In the genomic region with DNA sequence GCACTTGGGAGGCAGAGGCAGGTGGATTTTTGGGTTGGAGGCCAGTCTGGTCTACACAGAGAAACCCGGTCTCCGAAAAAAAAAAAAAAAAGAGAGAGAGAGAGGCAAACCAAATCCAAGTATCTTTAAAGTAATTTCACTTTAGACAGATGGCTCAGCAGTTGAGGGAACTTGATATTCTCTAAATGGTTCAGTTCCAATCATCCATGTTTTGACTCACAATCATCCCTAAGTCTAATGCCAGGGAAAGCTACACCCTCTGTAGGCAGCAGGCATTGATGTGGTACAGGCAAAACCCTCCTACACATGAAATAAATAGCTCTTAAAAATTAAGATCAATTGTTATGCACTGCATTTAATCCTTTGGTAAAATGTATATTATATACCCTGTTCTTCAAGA, we compare ENCODE assay signal across 27 mouse cellular contexts.
"Had no signal": no experiment of that assay in that cellular context is flagged by ENCODE, and none has a peak within 500 bp of the region (broad histone marks: within the 10 kb centered on the region; RNA-seq: fewer than 3 reads in every experiment).

No protein-coding gene starts in this region.

- H3K4me1 ChIP-seq: heart, embryonic 13.5 days; heart, embryonic 15.5 days; hindbrain, embryonic 13.5 days; hindbrain, embryonic 15.5 days; kidney, embryonic 15.5 days; limb, embryonic 13.5 days; limb, embryonic 15.5 days; liver, embryonic 12.5 days had no signal

- H3K4me2 ChIP-seq: heart, embryonic 11.5 days; heart, embryonic 13.5 days; heart, embryonic 15.5 days; hindbrain, embryonic 13.5 days; hindbrain, embryonic 15.5 days; kidney, embryonic 15.5 days; limb, embryonic 13.5 days; limb, embryonic 15.5 days; liver, embryonic 12.5 days had no signal

- H3K9me3 ChIP-seq: heart, embryonic 15.5 days; hindbrain, embryonic 15.5 days; kidney, embryonic 15.5 days; limb, embryonic 15.5 days had no signal

- H3K36me3 ChIP-seq: heart, embryonic 13.5 days; heart, embryonic 15.5 days; hindbrain, embryonic 13.5 days; hindbrain, embryonic 15.5 days; kidney, embryonic 15.5 days; limb, embryonic 13.5 days; limb, embryonic 15.5 days; liver, embryonic 12.5 days had no signal

- H3K27ac ChIP-seq: gastrocnemius, adult 2 months; heart, adult 2 months; heart, embryonic 13.5 days; heart, embryonic 15.5 days; hindbrain, embryonic 13.5 days; hindbrain, embryonic 15.5 days; hindbrain, postnatal 0 days; kidney, embryonic 15.5 days; kidney, postnatal 0 days; layer of hippocampus, adult 2 months; limb, embryonic 13.5 days; limb, embryonic 15.5 days; liver, embryonic 12.5 days; liver, embryonic 14.5 days had no signal

- H3K27me3 ChIP-seq: heart, embryonic 13.5 days; heart, embryonic 15.5 days; hindbrain, embryonic 13.5 days; hindbrain, embryonic 15.5 days; kidney, embryonic 15.5 days; limb, embryonic 13.5 days; limb, embryonic 15.5 days; liver, embryonic 12.5 days had no signal

- H3K9ac ChIP-seq: heart, embryonic 13.5 days; heart, embryonic 15.5 days; hindbrain, embryonic 13.5 days; hindbrain, embryonic 15.5 days; kidney, embryonic 15.5 days; limb, embryonic 13.5 days; limb, embryonic 15.5 days; liver, embryonic 12.5 days; liver, embryonic 14.5 days had no signal

- DNase-seq: gastrocnemius, adult 2 months; gastrocnemius, postnatal 10 days; gastrocnemius, postnatal 25 days; heart, adult 2 months; heart, postnatal 14 days; heart, postnatal 36 days; kidney, adult 11 months; kidney, adult 2 months; kidney, adult 9 months; kidney, postnatal 14 days; kidney, postnatal 36 days; layer of hippocampus, postnatal 36 days; left cerebral cortex, postnatal 4 days had no signal

- H3K4me3 ChIP-seq: gastrocnemius, adult 2 months; heart, adult 2 months; heart, embryonic 13.5 days; heart, embryonic 15.5 days; hindbrain, embryonic 13.5 days; hindbrain, embryonic 15.5 days; kidney, embryonic 15.5 days; layer of hippocampus, adult 2 months; limb, embryonic 13.5 days; limb, embryonic 15.5 days; liver, embryonic 12.5 days had no signal

- ATAC-seq: hindbrain, postnatal 0 days; intestine, embryonic 16.5 days; liver, embryonic 12.5 days had no signal
